Mouse (Mus musculus) A20 (cell line): ENCODE results near the gene Hnf4a.

ENCODE experiments used
- DNase-seq: peaks from one replicate; pipeline ENCODE4 v3.0.0-alpha.2; 2011; ENCODE audit warnings: low read depth, low spot score

The Hnf4a gene

GRCm38 (mm10) chr2:163592084-163592483, 85.5 kb downstream of the Hnf4a start:
- DNase-seq: peak; percentile 57

DNA sequence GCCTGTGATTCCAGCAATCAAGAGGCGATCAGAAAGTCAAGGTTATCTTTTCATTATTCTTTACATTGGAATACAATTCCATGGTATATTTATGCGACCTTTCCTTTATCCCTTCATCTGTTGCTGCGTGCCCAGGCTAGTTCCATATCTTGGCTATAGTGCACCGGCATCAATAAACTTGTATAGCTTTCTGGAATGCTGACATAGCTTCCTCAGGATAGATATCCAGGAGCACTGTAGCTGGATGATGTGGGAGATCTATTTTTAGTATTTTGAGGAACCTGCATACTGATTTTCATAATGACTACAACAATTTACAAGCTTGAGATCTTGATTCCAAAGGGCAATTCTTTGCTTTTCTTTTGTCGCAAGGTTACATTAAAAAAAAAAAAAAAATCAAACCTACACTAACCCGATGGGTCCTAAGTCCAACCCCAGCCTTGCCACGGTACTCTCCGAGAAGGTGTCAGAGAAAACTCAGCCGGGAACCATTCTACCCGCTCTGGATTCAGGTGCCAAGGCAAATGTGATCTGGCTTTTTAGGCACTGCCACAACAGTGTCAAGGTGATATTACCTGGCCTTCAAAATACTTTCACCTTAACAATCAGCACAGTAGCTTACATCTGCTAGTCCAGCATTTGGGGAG, 87.2 kb downstream of the Hnf4a start:
- no peak for DNase-seq

DNA sequence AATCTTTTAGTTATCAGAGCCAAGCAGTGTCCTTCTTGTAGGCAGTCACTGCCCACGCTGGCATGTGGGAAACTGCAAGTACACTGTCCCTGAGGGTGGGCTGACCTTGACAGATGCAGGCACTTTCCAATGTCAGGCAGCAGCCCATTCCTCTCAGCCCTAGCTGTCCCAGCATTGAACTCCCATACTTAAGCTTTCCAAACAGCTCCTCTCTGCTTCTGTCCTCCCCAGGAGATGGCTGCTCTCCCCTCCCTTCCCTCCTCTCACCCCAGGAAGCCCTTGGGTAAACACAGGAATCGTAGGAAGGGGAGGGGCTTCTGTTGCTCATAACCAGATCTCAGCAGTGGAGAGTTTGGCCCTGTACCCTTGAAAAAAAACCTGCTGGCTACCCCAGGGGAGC, 88.5 kb downstream of the Hnf4a start:
- no peak for DNase-seq

GRCm38 (mm10) chr2:163596057-163596872, 89.7 kb downstream of the Hnf4a start:
- DNase-seq: no peak

GRCm38 (mm10) chr2:163596873-163597155, 90.2 kb downstream of the Hnf4a start:
- DNase-seq: no peak

GRCm38 (mm10) chr2:163597661-163598060, 91.1 kb downstream of the Hnf4a start:
- peak; percentile 85 for DNase-seq

- DNase-seq: peak; percentile 85
Observed at GRCm38 (mm10) chr2:163599226-163599625, 92.6 kb downstream of the Hnf4a start.

DNA sequence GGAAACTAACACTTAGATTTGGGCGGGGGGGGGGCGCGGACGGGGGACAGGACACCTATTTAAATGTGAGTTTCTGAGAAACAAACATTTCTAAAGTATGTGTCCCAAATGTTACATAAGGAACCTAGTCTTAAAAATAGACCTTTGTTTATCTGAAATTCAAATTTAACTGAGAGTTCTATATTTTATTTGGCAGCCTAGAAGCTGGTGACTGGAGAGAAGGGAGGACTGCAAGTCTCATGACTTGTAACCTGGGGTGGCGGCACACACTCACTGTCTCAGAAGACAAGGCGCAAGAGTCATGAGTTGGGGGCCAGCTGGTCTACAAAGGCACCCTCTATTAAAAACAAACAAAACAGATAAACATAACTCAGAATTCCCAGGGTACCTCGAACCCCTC, 94.5 kb downstream of the Hnf4a start:
- DNase-seq: no peak

GRCm38 (mm10) chr2:163601712-163602100, 95.1 kb downstream of the Hnf4a start:
- no peak for DNase-seq

- DNase-seq: peak; percentile 95
Observed at GRCm38 (mm10) chr2:163602101-163602971, 95.7 kb downstream of the Hnf4a start, which contains the start of gene Ttpal. Ttpal (plus strand) TSS chr2:163602314.

- no peak for DNase-seq
Observed at GRCm38 (mm10) chr2:163606161-163606560, 99.6 kb downstream of the Hnf4a start.

DNA sequence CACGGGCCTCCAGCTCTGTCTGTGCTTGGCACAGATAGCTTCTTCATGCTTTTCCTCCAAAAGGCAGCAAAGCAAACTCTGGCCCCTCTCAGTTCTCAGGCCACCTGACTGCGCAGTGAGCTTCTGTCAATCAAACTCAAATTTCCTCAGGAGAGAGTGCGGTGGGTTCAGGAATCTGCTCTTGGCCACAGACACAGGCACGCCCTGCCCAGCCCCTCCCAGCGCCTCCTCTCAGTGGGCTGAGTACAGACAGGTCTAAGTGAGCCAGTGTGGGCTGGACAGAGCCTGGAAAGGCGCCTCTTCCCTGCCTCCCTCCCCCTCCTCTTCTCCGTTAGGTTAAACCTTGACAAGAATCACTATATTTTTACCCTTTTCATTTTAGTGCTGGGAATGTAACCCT, 101.4 kb downstream of the Hnf4a start:
- DNase-seq: no peak

DNA sequence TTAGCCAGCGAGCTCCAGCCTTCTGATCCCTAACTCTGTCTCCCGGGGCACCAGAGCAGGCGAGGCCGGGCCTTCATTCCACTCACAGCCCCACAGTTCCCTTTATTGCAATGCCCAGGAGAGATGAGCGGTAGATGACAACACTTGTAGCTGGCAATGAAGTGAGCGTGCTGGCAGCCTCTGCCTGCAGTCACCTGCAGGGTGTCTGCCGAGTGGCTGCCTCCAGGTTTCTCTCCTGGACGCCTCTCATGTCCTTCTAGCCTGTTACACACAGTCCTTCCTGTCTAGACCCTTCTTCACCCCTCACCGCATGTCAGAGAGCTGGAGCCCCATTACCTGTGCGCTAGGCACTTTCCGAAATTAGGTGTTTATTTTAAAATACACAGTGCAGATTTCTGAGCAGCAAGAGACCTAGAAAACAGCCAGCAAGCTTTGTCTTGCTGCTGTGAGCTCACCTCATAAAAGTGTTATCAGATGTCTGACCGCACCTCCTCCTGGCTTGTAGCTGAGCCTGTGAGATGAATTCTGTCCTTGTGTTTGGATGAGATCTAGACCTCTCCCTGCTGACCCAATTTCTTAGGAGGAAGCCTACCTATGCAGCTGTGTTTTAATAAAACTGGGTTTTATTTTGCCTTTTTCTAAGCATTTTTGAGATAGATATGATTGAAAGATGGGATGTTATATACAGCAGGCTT, 102.8 kb downstream of the Hnf4a start:
- no peak for DNase-seq

DNA sequence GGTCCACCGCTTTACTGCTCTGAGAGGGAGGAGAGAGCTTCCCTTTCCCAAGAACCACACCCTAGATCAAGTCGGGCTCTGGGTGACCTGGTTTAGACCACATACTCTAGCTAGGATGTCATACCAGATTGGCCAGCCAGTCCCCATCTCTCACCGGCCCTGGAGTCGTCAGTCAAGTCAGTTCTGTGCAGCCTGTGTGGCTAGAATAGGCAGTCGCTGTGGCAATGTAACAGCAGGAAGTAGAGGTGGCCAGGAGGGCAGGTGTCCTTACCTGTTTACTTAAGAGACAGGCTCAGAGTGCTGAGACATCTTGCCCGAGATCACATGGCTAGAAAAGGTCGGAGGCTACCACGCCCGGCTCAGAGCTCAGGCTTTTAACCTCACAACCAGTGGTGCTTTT, 104.6 kb downstream of the Hnf4a start:
- no peak for DNase-seq

- no peak for DNase-seq
Observed at GRCm38 (mm10) chr2:163613206-163613605, 106.6 kb downstream of the Hnf4a start.

GRCm38 (mm10) chr2:163613990-163614389, 107.4 kb downstream of the Hnf4a start:
- DNase-seq: no peak

- DNase-seq: no peak
Observed at GRCm38 (mm10) chr2:163615401-163615800, 108.8 kb downstream of the Hnf4a start.

DNA sequence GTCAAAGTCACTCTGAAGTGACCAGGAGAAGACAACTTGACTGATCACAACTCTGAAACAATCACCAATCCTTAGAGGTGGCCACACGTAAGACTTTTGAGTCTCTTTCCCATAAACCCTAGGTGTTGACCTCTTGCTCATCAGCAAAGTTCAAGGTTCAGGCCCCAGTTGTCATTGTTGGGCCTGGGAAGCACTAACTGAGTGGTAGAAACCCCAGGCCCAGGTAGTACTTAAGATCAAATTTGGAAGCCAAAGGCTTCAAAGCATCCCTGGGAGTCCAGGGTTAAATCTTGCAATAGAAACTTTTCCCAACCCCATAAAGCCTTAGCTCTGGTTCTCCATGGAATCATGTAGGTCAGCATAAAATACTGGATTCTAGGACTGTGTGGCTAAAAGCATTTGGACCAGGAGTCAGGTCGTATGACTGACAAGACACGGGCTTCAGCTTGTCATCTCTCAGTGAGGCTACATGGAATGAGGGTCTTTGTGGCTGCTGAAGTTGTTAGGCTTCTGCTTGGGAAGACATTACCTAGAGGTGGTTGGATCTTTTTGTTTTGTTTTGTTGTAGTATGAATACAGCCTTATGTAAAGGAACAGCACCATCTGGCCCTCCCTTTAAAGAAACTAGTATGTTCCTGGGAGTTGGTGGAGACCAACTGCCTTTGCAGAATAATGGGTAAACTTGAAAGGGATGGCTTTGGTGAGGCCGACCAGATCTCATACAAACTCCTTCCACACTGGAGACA, 109.5 kb downstream of the Hnf4a start:
- peak; percentile 38 for DNase-seq

DNA sequence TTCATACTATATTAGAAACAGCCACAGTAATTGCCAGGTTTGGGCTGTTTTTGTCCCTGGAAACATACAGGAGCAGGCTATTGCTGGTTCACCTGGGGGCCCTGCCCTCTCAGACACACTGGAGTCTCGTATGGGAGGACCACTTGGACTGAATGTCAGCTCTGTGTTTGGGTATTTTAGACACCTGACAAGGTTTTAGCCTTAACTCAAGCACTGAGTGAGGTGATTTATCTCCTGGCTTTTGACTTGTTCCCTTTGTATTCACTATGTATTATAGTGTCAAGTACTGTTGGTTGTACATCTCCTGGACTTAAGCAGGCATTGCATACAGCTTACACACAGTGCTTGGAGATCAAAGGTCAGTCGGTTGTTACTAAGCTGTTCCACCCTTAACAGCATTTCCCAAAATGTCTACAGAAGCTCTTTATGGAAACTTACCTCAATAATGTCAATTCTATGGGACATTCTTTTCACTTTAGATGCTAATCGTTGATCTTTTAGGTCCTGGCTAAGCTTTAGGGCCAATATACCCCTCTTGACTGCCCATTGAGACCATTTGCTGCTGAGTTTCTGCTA, 110.1 kb downstream of the Hnf4a start:
- DNase-seq: peak; percentile 57

DNA sequence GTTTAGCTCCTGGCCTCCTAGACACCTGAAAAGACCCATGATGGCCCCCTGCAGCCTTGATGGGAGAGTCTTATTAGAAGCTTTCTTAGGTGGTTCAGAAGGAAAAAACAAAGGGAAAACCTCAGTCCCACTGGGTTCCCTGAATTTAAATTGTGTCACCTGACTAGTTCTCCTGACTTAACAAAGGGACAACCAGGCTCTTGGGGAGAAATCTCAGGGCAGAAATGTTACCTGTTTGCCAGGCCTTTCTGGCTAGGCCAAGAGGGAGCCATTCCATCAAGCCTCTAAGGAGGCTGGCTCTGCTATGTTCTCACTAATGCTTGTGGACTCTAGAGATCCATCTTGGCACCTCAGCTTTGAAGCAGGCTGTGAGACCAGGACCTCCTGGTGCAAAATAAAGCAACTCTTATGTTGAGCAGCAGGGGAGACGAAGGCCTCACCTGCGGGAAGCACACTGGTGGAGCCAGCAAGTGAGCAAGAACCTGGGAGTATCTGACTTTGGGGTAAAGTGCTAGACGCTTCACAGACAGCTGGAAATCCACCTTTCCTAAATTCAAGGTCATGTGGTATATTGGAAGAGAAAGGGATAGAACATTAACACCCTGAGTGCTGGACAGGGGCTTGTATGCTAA, 110.7 kb downstream of the Hnf4a start:
- DNase-seq: peak; percentile 46
